Mouse (Mus musculus): ENCODE results near the gene Tap2.

DNA sequence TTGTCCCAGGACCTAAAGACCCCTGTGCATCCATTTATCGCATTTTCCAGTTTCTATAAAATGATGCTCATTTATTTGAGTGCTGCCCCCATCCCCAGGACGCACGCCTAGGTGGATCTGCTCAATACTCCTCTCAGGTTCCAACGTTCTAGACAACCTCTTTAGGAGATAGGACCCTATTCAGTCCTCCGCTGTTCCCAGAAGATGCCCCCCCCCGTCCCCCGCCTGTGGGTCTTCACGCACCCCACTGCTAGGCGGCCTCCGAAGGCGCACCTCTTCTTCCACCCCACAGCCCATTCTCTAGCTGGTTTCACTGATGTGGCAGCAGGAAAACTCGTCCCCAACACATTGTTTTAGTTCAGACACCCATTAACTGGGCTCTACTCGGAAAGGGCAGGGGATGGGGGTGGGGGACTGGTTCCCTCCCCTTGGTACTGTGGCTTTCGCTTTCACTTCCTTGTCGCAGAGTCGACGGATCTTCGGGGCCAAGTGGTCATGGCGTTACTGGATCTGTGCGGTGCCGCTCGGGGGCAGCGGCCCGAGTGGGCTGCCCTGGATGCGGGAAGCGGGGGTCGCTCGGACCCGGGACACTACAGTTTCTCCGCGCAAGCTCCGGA, 5.3 kb upstream of the Tap2 start:
- TF ChIP-seq GATA1 (IDR thresholded peaks at IDR 0.05; ENCODE audit: borderline replicate concordance, low read length) (no peak), FLI1 (IDR thresholded peaks at IDR 0.05; ENCODE audit: low read length) (no peak)

Data from megakaryocyte, embryonic 14.5 days (primary cell).